Mouse (Mus musculus): ENCODE measurements around the gene Relt.

DNA sequence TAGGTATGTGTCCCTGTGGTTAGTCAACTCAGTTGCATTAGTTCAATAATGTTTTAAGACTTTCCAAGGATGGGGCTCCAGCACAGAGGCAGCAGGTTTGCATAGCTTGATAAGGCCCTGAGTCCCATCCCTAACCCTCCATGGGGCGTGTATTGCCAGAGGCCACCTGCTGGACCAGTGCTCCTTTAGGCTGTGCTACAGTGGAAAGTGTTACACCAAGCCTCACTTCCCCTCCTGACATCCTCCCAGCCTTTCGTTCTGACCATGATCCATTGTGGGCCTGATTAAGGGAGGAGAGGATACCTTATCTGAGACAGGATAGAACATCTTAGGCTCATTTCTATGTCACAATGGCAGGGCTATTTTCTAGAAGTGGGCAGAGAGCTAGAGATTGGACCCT is 19.4 kb downstream of the Relt start:
- TF ChIP-seq ZNF384 (IDR thresholded peaks at IDR 0.05; ENCODE audit: low read depth, low read length) (no peak), MAFK (IDR thresholded peaks at IDR 0.05; ENCODE audit: insufficient read depth, low read depth, low read length) (no peak), HCFC1 (IDR thresholded peaks at IDR 0.05; ENCODE audit: borderline replicate concordance, insufficient read depth, low read length) (no peak), ZC3H11A (IDR thresholded peaks at IDR 0.05; ENCODE audit: borderline replicate concordance, low read depth, low read length) (no peak)
